Mouse (Mus musculus): ENCODE results near the gene Gm20388.
A peak's percentile ranks its signal among the peaks of the same experiment; 100 is the strongest.
"Not testable (repeated sequence)": the region's sequence is repeated elsewhere in the genome, so short reads cannot be mapped to it uniquely, and the experiment has no call there.

Gene Gm20388

DNA sequence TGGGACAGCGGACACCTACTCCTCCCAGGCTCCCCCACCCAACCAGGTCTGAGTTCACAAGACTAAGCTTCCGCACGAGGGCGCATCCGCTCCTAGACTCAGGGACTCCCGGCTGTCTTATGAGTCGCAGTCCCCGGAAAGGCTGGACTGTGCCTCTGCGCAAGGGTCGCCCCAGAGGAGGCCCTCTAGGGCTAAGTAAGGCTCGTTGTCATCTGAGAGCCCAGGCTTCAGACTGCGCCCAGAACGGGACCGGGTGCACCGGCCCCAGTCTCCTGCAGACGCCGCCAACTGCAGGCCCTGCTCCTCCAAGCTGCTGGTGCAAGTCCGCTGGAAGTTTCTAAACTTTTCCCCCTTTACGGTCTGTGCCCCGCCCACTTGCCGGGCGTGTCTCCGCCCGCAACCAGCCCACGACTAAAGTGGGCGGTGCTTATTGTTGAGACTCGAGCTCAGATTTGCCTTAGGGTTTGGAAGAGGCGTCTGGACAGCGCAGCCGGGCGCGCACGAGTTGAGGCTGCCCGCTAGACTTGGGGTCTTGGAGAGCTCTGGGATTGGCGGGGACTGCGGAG, 1214.8 kb downstream of the Gm20388 start:
- DNase-seq (ENCODE audit: low spot score) = peak; percentile 60

- DNase-seq (ENCODE audit: low spot score) = no peak
Measured at GRCm38 (mm10) chr8:121126191-121126590, 1215.5 kb downstream of the Gm20388 start.

DNA sequence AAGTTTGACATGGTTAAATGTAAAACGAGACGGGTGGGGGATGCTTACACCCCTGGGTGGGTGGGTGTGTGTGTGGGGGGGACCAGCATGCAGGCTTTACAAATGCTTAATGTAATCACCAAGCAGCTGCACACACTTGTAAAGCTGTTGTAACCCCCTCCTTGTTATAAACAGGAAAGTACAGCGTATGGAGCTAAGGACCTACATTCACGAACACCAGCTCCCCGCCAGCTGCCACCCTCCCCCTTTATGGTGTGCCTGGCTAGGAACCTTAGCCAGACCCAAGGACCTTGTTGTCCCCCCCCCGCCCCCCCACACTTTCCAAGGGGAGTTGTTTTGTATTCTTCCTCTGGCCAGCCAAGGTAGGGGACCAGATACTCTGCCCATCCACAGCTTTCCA, 1216.1 kb downstream of the Gm20388 start:
- DNase-seq (ENCODE audit: low spot score) = no peak

GRCm38 (mm10) chr8:121127291-121127701, 1216.7 kb downstream of the Gm20388 start:
- DNase-seq (ENCODE audit: low spot score) = no peak

- DNase-seq (ENCODE audit: low spot score) = no peak
Measured at GRCm38 (mm10) chr8:121127756-121128375, 1217.2 kb downstream of the Gm20388 start, which contains the start of gene Foxl1. Gene Foxl1 (plus strand): TSS chr8:121127940.

GRCm38 (mm10) chr8:121128531-121129264, 1218.1 kb downstream of the Gm20388 start:
- no peak for DNase-seq (ENCODE audit: low spot score)

- DNase-seq (ENCODE audit: low spot score) = no peak
Measured at GRCm38 (mm10) chr8:121129265-121129940, 1218.8 kb downstream of the Gm20388 start.

- no peak for DNase-seq (ENCODE audit: low spot score)
Measured at GRCm38 (mm10) chr8:121130522-121130921, 1219.9 kb downstream of the Gm20388 start.

DNA sequence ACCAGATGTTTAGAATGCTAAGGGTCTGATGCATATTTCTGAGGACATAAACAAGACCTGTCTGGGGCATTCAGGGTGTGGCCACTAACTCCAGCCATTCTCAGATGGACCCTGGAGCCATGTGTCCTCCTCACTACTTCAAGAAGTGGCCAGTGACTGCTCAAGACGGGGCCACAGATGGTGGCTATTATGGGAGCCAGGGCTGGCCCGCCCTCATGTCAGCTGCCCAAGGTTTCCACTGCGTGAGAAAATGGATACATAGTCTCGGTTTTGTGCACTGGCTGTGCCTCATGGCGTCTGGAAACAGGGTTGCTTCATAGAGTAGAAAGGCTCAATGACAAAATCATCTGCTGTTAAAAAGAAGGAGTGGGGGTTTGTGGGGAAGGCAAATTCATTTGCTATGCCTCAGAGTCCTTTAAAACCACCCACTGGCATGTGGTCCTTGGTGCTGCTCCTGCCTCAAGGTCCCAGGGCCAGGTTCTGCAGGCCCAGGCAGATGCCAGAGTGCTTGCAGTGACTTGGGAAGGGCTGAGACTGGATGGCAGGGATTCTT, 1222.4 kb downstream of the Gm20388 start:
- no peak for DNase-seq (ENCODE audit: low spot score)

DNA sequence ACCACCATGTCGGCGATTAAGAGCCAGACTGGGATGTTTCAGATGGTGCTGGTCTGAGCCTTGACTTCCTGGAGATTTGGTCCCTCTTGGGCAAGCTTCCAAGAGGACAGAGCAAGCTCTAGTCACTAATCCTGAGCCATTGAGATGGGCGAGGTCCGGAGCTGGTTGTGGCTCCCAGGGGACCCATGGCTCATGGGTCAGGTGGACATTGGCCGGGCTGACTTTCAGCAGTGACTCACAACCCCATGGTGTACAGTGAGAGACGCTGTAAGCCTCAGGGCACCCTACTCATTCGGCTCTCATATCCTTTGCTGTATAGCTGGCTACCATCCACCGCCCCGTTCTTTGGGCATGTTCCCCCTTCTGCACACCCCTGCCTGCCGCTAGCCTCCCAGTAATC, 1223.5 kb downstream of the Gm20388 start:
- no peak for DNase-seq (ENCODE audit: low spot score)

- DNase-seq (ENCODE audit: low spot score) = no peak
Measured at GRCm38 (mm10) chr8:121134512-121134911, 1223.9 kb downstream of the Gm20388 start.

DNA sequence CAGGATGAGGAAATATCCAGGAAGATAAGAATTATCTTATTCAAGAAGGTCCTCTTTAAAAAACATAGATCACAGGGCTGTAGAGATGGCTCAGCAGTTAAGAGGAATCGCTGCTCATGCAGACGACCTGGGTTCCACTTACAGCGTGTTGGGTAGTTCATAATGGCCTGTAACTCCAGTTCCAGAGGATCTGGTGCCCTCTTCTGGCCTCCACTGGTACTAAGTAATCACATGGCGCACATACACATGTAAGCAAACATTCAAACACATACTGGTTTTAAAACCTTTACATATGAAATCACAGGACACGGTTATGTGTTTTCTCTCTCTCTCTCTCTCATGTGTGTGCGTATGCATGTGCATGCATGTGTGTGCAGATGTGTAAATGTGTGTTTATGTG, 1226.2 kb downstream of the Gm20388 start:
- DNase-seq (ENCODE audit: low spot score) = no peak

DNA sequence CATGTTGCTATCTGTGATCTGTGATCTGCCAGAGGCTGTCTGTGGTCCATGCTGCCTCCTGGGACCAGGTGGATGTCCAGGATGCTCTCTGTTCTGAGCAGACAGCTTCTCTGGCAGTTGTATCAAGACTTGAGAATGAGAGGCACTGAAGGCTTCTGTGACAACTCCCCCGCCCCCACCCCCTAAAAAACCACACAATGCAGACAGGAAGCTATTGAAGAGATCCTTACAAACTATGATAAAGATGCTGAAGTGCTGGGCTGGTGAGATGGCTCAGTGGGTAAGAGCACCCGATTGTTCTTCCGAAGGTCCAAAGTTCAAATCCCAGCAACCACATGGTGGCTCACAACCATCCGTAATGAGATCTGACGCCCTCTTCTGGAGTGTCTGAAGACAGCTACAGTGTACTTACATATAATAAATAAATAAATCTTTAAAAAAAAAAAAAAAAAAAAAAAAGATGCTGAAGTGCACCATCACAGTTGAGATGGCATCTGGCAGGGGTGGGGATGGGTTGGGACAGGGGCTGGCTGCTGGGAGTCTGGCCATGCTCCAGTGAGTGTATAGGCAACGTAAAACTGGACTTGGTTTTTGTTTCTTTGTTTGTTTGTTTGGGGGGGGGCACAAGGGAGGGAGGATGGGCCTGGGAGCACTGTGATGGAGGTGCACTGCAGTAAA, 1235.0 kb downstream of the Gm20388 start:
- DNase-seq (ENCODE audit: low spot score) = not testable (repeated sequence)

DNA sequence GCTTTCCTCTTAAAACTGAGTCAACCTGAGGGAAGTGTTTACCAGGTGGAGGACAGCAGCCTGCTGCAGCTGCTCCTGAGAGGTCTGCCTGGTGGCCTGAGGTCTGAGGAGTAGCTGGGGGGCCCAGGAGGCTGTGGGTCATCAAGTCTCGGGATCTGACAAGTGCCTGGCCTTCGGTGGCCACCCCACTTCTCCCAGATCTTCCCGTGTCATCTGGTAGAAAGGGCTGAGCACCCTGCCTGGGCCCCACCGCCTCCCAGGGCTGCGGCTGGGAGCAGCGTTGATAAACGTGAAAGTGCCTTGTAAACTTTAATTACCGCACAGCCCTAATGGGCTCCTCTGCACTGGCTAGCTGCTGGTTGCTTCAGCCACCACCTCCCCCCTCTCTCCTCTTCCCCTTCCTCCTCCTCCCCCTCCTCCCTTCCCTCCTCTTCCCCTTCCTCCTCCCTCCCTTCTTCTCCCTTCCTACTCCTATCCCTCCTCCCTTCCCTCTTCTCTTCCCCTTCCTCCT, 1238.0 kb downstream of the Gm20388 start:
- DNase-seq (ENCODE audit: low spot score) = no peak

DNA sequence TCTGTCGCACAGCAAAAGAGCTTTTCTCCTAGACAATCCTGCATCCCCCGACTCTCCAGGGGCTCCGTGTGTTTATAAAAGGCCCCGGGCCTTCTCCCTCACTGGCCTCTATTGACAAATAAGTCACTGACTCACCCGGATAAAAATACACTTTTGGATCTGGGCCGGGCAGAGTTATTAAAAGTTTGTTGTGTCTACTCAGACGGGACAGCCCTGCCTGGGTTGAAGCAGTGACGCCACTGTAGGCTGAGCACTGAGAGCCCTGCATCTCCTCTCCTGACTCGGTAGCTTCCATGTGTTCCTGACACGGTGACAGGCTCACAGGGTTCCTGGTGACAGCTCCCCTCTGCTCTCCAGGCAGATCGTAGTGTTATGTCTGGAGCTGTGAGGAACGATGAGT, 1241.8 kb downstream of the Gm20388 start:
- DNase-seq (ENCODE audit: low spot score) = no peak

DNA sequence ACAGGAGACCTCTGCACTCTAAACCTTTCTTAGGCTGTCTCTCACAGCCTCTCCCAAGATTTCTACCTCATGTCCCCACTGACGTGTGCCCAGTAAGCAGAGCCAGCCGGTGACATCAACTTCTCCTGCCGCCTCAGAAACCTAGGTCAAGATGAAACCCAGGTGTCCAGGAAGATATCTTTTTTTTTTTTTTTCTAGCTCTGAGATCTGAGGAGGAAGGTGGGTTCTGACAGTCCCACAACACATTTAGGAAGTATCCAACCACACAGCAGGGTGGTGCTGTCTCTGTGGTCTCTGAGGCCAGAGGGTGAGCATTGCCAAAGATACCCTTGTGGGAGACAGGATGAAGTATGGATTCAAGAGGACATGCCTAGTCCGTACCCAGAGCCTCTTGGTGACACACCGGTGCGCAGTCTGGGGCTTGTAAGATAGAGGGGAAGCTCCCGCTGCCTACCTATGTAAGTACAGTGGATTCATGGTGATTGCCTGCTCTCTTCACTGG, 1246.4 kb downstream of the Gm20388 start:
- DNase-seq (ENCODE audit: low spot score) = no peak

DNA sequence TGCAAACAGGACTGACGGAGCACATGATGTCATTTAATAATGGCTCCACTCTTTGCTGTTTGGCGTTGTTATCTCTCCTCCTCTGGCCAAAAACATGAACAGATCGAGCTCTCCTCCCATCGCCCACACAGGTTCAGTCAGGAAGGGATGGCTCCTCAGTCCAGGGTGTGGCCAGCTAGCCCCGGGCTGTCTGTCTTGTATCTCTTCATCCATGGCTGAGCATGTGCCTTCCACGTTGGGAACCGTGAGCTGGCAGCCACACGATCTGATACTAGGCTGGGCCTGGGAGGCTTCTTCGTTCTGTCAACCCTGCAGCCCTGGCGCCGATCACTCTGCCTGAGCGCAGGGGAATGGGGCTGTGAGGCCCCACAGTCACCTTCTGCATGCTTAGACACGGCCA, 1248.2 kb downstream of the Gm20388 start:
- no peak for DNase-seq (ENCODE audit: low spot score)

- DNase-seq (ENCODE audit: low spot score) = no peak
Measured at GRCm38 (mm10) chr8:121161437-121161836, 1250.8 kb downstream of the Gm20388 start.

GRCm38 (mm10) chr8:121162413-121162812, 1251.8 kb downstream of the Gm20388 start:
- DNase-seq (ENCODE audit: low spot score) = no peak

GRCm38 (mm10) chr8:121162906-121163695, 1252.5 kb downstream of the Gm20388 start:
- no peak for DNase-seq (ENCODE audit: low spot score)

- no peak for DNase-seq (ENCODE audit: low spot score)
Measured at GRCm38 (mm10) chr8:121164017-121164469, 1253.4 kb downstream of the Gm20388 start.

Measured in urinary bladder, postnatal 25 days (tissue).